Mouse (Mus musculus): ENCODE measurements at regions not wholly inside any gene's neighbourhood (a gene's known extent, or its start where the extent isn't known, plus 50 kb on each side); places are given as distances from the start of the nearest gene placed in this dataset.

- TF ChIP-seq EP300 (optimal IDR thresholded peaks at IDR 0.05) (no peak), CTCF (IDR thresholded peaks at IDR 0.05; ENCODE audit: low read depth) (no peak)
- DNase-seq (ENCODE audit: low spot score) (no peak), ATAC-seq (ENCODE audit: low FRiP score, low TSS enrichment) (no peak)
- Histone ChIP-seq H3K4me2 (replicated peaks; ENCODE audit: low read depth) (no peak overlapping the region), H3K27me3 (ENCODE audit: control insufficient read depth, insufficient read depth, low read length) (no peaks in the 10 kb centered on the region), H3K4me3 (ENCODE audit: low read depth, low read length) (no peak overlapping the region), H3K36me3 (ENCODE audit: control insufficient read depth, insufficient read depth, low read length) (no peaks in the 10 kb centered on the region), H3K9me3 (ENCODE audit: control insufficient read depth, low read length) (no peaks in the 10 kb centered on the region), H3K4me1 (replicated peaks; ENCODE audit: control insufficient read depth, insufficient read depth) (no peaks in the 10 kb centered on the region), H3K27ac (replicated peaks) (no peak overlapping the region), H3K9ac (ENCODE audit: low read length) (no peak overlapping the region)
- 86% methylated on average over 1 of the region's 1 CpGs for WGBS
Observed at GRCm38 (mm10) chr11:8007801-8008200, 656.5 kb downstream of the Tns3 start.

DNA sequence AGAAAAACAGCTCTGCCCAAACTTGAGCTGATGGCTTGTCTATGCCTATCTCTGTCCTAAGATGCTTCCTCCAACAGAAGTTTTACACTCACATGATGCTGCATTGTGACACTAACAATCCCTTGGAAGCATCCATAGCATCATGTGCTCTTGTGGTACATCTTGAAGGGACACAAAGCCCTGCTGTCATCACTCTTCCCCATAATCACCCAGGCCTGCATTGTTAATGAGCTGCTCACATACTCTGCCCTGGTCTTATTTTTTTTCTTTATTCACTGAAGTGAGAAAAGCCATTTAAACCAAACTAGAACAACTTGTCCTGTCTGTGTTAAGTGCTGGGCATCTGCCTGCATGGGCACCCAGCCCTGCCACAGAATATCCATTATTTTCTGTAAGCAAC, 683.3 kb downstream of the Tns3 start:
- H3K27me3 ChIP-seq (ENCODE audit: control insufficient read depth, insufficient read depth, low read length), result no peaks in the 10 kb centered on the region
- no peak overlapping the region for H3K4me2 ChIP-seq (replicated peaks; ENCODE audit: low read depth)
- H3K9me3 ChIP-seq (ENCODE audit: control insufficient read depth, low read length), result no peaks in the 10 kb centered on the region
- no peak overlapping the region for H3K27ac ChIP-seq (replicated peaks)
- DNase-seq (ENCODE audit: low spot score) (no peak), ATAC-seq (ENCODE audit: low FRiP score, low TSS enrichment) (no peak)
- H3K4me1 ChIP-seq (replicated peaks; ENCODE audit: control insufficient read depth, insufficient read depth), result no peaks in the 10 kb centered on the region
- H3K4me3 ChIP-seq (ENCODE audit: low read depth, low read length), result no peak overlapping the region
- H3K36me3 ChIP-seq (ENCODE audit: control insufficient read depth, insufficient read depth, low read length), result no peaks in the 10 kb centered on the region
- H3K9ac ChIP-seq (ENCODE audit: low read length), result no peak overlapping the region
- TF ChIP-seq CTCF (IDR thresholded peaks at IDR 0.05; ENCODE audit: low read depth) (no peak), EP300 (optimal IDR thresholded peaks at IDR 0.05) (no peak)

DNA sequence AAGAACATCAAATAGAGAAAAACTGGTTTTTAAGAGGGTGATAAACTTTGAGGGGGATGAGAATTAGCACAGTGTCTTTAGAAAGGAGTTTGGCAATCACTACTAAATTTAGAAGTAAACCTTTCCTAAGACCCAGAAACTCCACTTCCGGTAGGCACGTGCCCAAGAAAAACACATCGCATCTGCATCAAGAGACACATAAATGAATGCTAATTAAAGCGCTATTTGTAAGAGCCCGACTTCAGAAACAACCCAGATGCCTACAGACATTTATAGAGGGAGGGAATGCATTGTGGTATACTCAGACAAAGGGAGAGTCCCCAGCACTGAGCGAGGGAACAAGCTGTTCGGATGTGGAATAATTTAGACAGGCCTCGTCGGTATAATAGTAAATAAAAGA, 688.5 kb downstream of the Tns3 start:
- DNase-seq (ENCODE audit: low spot score), result no peak
- 55% methylated on average over 9 of the region's 9 CpGs for WGBS
- no peak for ATAC-seq (ENCODE audit: low FRiP score, low TSS enrichment)

DNA sequence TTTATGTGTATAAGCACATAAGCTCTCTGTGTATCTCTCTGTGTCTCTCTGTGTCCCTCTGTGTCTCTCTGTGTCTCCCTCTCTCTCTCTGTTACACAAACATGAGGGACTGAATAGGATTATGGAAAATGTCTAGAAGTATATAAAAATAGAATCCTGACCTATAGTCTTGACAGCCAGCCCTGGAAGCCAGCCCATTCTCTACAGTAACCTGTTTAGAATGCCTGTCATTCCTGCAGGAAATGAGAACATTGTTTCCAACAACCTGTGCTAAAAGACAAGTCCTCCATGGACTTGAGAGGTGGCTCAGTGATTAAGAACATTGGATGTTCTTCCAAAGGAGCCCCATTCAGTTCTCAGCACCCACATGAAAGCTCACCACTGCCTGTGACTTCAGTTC, 714.4 kb downstream of the Tns3 start:
- no peak overlapping the region for H3K27ac ChIP-seq (replicated peaks)
- H3K4me3 ChIP-seq (ENCODE audit: low read depth, low read length), result no peak overlapping the region
- ATAC-seq (ENCODE audit: low FRiP score, low TSS enrichment) (no peak), DNase-seq (ENCODE audit: low spot score) (no peak)
- no peaks in the 10 kb centered on the region for H3K36me3 ChIP-seq (ENCODE audit: control insufficient read depth, insufficient read depth, low read length)
- TF ChIP-seq CTCF (IDR thresholded peaks at IDR 0.05; ENCODE audit: low read depth), result no peak
- TF ChIP-seq EP300 (optimal IDR thresholded peaks at IDR 0.05), result no peak
- H3K27me3 ChIP-seq (ENCODE audit: control insufficient read depth, insufficient read depth, low read length), result no peaks in the 10 kb centered on the region
- H3K9ac ChIP-seq (ENCODE audit: low read length), result no peak overlapping the region
- no peak overlapping the region for H3K4me2 ChIP-seq (replicated peaks; ENCODE audit: low read depth)
- no peaks in the 10 kb centered on the region for H3K9me3 ChIP-seq (ENCODE audit: control insufficient read depth, low read length)
- no peaks in the 10 kb centered on the region for H3K4me1 ChIP-seq (replicated peaks; ENCODE audit: control insufficient read depth, insufficient read depth)

More for the DNA sequence above, 688.5 kb downstream of the Tns3 start:
- no peaks in the 10 kb centered on the region for H3K9me3 ChIP-seq (ENCODE audit: control insufficient read depth, low read length)
- H3K27ac ChIP-seq (replicated peaks), result no peak overlapping the region
- no peak overlapping the region for H3K9ac ChIP-seq (ENCODE audit: low read length)
- H3K36me3 ChIP-seq (ENCODE audit: control insufficient read depth, insufficient read depth, low read length), result no peaks in the 10 kb centered on the region
- H3K4me3 ChIP-seq (ENCODE audit: low read depth, low read length), result no peak overlapping the region
- H3K4me1 ChIP-seq (replicated peaks; ENCODE audit: control insufficient read depth, insufficient read depth), result no peaks in the 10 kb centered on the region
- no peaks in the 10 kb centered on the region for H3K27me3 ChIP-seq (ENCODE audit: control insufficient read depth, insufficient read depth, low read length)
- no peak overlapping the region for H3K4me2 ChIP-seq (replicated peaks; ENCODE audit: low read depth)
- TF ChIP-seq EP300 (optimal IDR thresholded peaks at IDR 0.05) (no peak), CTCF (IDR thresholded peaks at IDR 0.05; ENCODE audit: low read depth) (no peak)

DNA sequence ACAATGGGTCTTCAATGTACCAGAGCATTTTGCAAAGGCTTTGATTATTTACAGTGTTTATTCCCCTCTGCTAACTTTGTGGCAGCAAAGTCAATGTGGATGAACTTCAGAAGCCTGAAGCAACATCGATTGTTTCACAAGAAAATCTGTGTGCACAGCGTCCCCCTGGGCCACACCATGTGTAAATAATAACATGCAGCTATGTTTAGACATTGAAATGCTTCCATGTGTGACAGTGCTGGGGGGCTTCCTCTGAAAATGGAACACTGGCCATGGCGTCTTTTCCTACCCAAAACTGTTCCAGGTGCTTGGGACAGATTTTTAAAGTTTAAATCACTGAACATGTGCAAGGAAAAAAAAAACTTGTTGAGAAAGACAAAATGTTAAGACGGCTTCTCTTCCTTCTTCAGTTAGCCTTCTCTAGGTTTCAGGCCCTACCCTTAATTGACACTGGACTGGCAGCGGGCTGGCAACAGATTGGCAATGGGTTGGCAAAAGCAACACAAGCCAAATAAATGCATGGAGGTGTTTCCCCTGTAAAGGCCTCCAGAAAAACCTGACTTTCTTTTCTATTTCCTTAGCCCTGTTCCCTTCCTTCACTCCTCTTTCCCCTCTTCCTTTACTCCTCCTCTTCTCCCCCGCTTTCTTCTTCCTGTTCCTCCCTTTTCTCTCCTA, 715.0 kb downstream of the Tns3 start:
- H3K9ac ChIP-seq (ENCODE audit: low read length), result no peak overlapping the region
- no peak for TF ChIP-seq CTCF (IDR thresholded peaks at IDR 0.05; ENCODE audit: low read depth)
- no peak overlapping the region for H3K27ac ChIP-seq (replicated peaks)
- no peak overlapping the region for H3K4me2 ChIP-seq (replicated peaks; ENCODE audit: low read depth)
- no peaks in the 10 kb centered on the region for H3K27me3 ChIP-seq (ENCODE audit: control insufficient read depth, insufficient read depth, low read length)
- H3K4me3 ChIP-seq (ENCODE audit: low read depth, low read length), result no peak overlapping the region
- no peaks in the 10 kb centered on the region for H3K9me3 ChIP-seq (ENCODE audit: control insufficient read depth, low read length)
- DNase-seq (ENCODE audit: low spot score), result no peak
- ATAC-seq (ENCODE audit: low FRiP score, low TSS enrichment), result no peak
- WGBS, result 64% methylated on average over 6 of the region's 6 CpGs
- no peaks in the 10 kb centered on the region for H3K4me1 ChIP-seq (replicated peaks; ENCODE audit: control insufficient read depth, insufficient read depth)
- H3K36me3 ChIP-seq (ENCODE audit: control insufficient read depth, insufficient read depth, low read length), result no peaks in the 10 kb centered on the region

DNA sequence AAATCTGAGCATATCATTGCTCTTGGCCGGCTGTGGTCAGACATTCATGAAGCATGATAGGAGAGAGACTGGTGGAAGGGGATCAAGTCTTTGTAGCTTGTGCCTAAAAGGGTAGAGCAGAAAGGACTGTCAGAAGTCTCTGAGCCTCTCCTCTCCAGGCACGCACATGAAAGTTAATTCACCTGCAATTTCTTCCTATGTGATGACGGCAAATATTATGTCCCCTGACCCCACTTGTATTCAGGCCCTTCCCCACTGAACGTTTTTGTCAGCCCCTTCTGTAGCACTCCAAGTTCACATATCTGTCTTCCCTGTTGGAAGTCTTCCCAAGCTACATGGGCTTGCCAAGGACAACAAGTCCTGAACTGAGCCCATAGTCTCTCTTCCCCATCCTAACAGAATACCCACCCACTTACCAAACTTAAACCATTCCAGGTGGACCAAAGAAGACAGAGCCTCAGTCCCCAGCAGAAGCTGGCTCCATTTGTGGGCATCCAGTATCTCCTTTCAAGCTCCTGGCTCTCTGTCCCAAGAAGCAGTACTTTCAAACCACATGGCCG, 719.3 kb downstream of the Tns3 start:
- Histone ChIP-seq H3K4me2 (replicated peaks; ENCODE audit: low read depth) (no peak overlapping the region), H3K27me3 (ENCODE audit: control insufficient read depth, insufficient read depth, low read length) (no peaks in the 10 kb centered on the region), H3K4me1 (replicated peaks; ENCODE audit: control insufficient read depth, insufficient read depth) (no peaks in the 10 kb centered on the region), H3K27ac (replicated peaks) (no peak overlapping the region), H3K4me3 (ENCODE audit: low read depth, low read length) (no peak overlapping the region), H3K36me3 (ENCODE audit: control insufficient read depth, insufficient read depth, low read length) (no peaks in the 10 kb centered on the region), H3K9ac (ENCODE audit: low read length) (no peak overlapping the region), H3K9me3 (ENCODE audit: control insufficient read depth, low read length) (no peaks in the 10 kb centered on the region)
- TF ChIP-seq EP300 (optimal IDR thresholded peaks at IDR 0.05), result no peak
- TF ChIP-seq CTCF (IDR thresholded peaks at IDR 0.05; ENCODE audit: low read depth), result no peak
- DNase-seq (ENCODE audit: low spot score) (no peak), ATAC-seq (ENCODE audit: low FRiP score, low TSS enrichment) (no peak)
- 68% methylated on average over 5 of the region's 5 CpGs for WGBS
